ENCODE assay signal across 12 mouse cellular contexts in the genomic region with DNA sequence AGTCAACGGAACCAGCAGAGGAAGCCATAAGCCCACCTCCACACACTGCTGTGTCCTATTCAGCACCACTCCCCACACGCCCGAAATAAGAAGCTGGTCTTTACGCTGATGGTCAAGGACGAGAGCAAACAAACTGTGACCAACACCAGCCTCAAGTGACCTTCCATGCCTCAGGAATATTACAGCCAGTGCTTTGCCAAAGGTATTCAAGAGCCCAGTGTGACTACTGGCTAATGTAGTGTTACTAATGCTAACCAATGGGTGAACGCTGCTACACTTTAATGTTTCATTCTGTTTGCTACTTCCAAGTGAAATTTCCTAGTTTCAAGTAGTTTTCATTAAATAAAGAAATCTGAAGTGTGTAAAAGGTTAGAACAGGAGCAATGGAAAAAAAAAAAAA.
DNase-seq lines count a peak whose midpoint lies in the region; ATAC-seq lines count a peak whose summit lies in the region.
"Had no signal": no experiment of that assay in that cellular context is flagged by ENCODE, and none has a peak within 500 bp of the region (broad histone marks: within the 10 kb centered on the region; RNA-seq: fewer than 3 reads in every experiment).

No protein-coding gene starts in this region.

- 0 out of 2 replicates have a peak, but pooled peaks have one; percentile 10 for ATAC-seq in hindbrain, embryonic 15.5 days (ENCODE audit: low FRiP score, low read depth)
- no peak for ATAC-seq in forebrain, embryonic 12.5 days (ENCODE audit: low FRiP score)
- no peak for ATAC-seq in kidney, embryonic 16.5 days (ENCODE audit: low FRiP score, low TSS enrichment)

- H3K9ac ChIP-seq in hindbrain, embryonic 15.5 days: no peak overlapping the region
- H3K9ac ChIP-seq in forebrain, embryonic 12.5 days: no peak overlapping the region
- H3K9ac ChIP-seq in kidney, embryonic 16.5 days (replicated peaks; ENCODE audit: low read length): no peak overlapping the region

- peaks cover 9% of the 10 kb centered on the region for H3K4me1 ChIP-seq in hindbrain, embryonic 15.5 days (replicated peaks)
- peaks cover 11% of the 10 kb centered on the region for H3K4me1 ChIP-seq in hindbrain, embryonic 10.5 days (replicated peaks)
- H3K4me1 ChIP-seq in forebrain, embryonic 12.5 days: peaks cover 7% of the 10 kb centered on the region; the same call in 1 of the 2 replicates
- no peaks in the 10 kb centered on the region for H3K4me1 ChIP-seq in kidney, embryonic 16.5 days (ENCODE audit: insufficient read depth, low read length)

- no peaks in the 10 kb centered on the region for H3K36me3 ChIP-seq in hindbrain, embryonic 15.5 days
- H3K36me3 ChIP-seq in hindbrain, embryonic 10.5 days: peaks cover 32% of the 10 kb centered on the region
- H3K36me3 ChIP-seq in forebrain, embryonic 12.5 days (replicated peaks): peaks cover 33% of the 10 kb centered on the region
- H3K36me3 ChIP-seq in kidney, embryonic 16.5 days (ENCODE audit: insufficient read depth, low read length): peaks cover 12% of the 10 kb centered on the region; the same call in 1 of the 2 replicates

- H3K9me3 ChIP-seq in hindbrain, embryonic 15.5 days: no peaks in the 10 kb centered on the region
- no peaks in the 10 kb centered on the region for H3K9me3 ChIP-seq in hindbrain, embryonic 10.5 days
- no peaks in the 10 kb centered on the region for H3K9me3 ChIP-seq in forebrain, embryonic 12.5 days
- H3K9me3 ChIP-seq in kidney, embryonic 16.5 days (ENCODE audit: low read length): no peaks in the 10 kb centered on the region

- H3K27ac ChIP-seq in hindbrain, embryonic 15.5 days (replicated peaks): peak overlapping the region; percentile 44; the same call in 1 of the 2 replicates
- H3K27ac ChIP-seq in hindbrain, embryonic 10.5 days: no peak overlapping the region
- peak overlapping the region; percentile 22; the same call in 1 of the 2 replicates for H3K27ac ChIP-seq in forebrain, embryonic 12.5 days
- H3K27ac ChIP-seq in kidney, embryonic 16.5 days (ENCODE audit: low read length): no peak overlapping the region
- H3K27ac ChIP-seq: macrophage had no signal

- no peaks in the 10 kb centered on the region for H3K27me3 ChIP-seq in hindbrain, embryonic 15.5 days
- no peaks in the 10 kb centered on the region for H3K27me3 ChIP-seq in hindbrain, embryonic 10.5 days (ENCODE audit: insufficient read depth, poor library complexity, severe bottlenecking)
- no peaks in the 10 kb centered on the region for H3K27me3 ChIP-seq in forebrain, embryonic 12.5 days
- no peaks in the 10 kb centered on the region for H3K27me3 ChIP-seq in kidney, embryonic 16.5 days (ENCODE audit: insufficient read depth, low read length)

- peak; percentile 36 for DNase-seq in adrenal gland, adult 2 months
- no peak for DNase-seq in adrenal gland, postnatal 4 days (ENCODE audit: low spot score in 2 of 2)
- DNase-seq in hindbrain, embryonic 10.5 days (ENCODE audit: low spot score): no peak
- DNase-seq in lung, postnatal 25 days (ENCODE audit: low spot score): peak; percentile 34
- DNase-seq in thymus, postnatal 4 days: no peak
- DNase-seq: adrenal gland, postnatal 14 days; cerebellum, adult 11 months; gastrocnemius, postnatal 36 days had no signal

- H3K4me2 ChIP-seq in hindbrain, embryonic 15.5 days: no peak overlapping the region
- H3K4me2 ChIP-seq in forebrain, embryonic 12.5 days: no peak overlapping the region
- H3K4me2 ChIP-seq in kidney, embryonic 16.5 days (replicated peaks; ENCODE audit: low read depth, low read length): no peak overlapping the region

- H3K4me3 ChIP-seq in hindbrain, embryonic 15.5 days: no peak overlapping the region
- no peak overlapping the region for H3K4me3 ChIP-seq in hindbrain, embryonic 10.5 days
- no peak overlapping the region for H3K4me3 ChIP-seq in forebrain, embryonic 12.5 days (replicated peaks)
- H3K4me3 ChIP-seq in kidney, embryonic 16.5 days (ENCODE audit: low read length): no peak overlapping the region

- WGBS in hindbrain, embryonic 15.5 days: 84% methylated on average over 6 of the region's 6 CpGs
- WGBS in hindbrain, embryonic 10.5 days: 89% methylated on average over 6 of the region's 6 CpGs
- 95% methylated on average over 6 of the region's 6 CpGs for WGBS in forebrain, embryonic 12.5 days
- WGBS in kidney, embryonic 16.5 days: 72% methylated on average over 6 of the region's 6 CpGs

Comparison
In these comparisons a context has a peak if more than half of its experiments do, and no peak if none do; other contexts are left out.
1. DNase-seq: peak in adrenal gland, adult 2 months (single experiment) and lung, postnatal 25 days (single experiment); none in adrenal gland, postnatal 4 days (0 of 2), hindbrain, embryonic 10.5 days (single experiment) and thymus, postnatal 4 days (single experiment).
2. H3K27ac ChIP-seq: peak in hindbrain, embryonic 15.5 days (single experiment) and forebrain, embryonic 12.5 days (single experiment); none in hindbrain, embryonic 10.5 days (single experiment) and kidney, embryonic 16.5 days (single experiment).